Mouse (Mus musculus) testis, postnatal 10 days (tissue): Measurements from ENCODE around the gene Sympk.
A peak's percentile ranks its signal among the peaks of the same experiment; 100 is the strongest.

ENCODE experiments used
- DNase-seq: peaks from one replicate; pipeline ENCODE4 v3.0.0; 2021; ENCODE audit warnings: low spot score

The Sympk gene

DNA sequence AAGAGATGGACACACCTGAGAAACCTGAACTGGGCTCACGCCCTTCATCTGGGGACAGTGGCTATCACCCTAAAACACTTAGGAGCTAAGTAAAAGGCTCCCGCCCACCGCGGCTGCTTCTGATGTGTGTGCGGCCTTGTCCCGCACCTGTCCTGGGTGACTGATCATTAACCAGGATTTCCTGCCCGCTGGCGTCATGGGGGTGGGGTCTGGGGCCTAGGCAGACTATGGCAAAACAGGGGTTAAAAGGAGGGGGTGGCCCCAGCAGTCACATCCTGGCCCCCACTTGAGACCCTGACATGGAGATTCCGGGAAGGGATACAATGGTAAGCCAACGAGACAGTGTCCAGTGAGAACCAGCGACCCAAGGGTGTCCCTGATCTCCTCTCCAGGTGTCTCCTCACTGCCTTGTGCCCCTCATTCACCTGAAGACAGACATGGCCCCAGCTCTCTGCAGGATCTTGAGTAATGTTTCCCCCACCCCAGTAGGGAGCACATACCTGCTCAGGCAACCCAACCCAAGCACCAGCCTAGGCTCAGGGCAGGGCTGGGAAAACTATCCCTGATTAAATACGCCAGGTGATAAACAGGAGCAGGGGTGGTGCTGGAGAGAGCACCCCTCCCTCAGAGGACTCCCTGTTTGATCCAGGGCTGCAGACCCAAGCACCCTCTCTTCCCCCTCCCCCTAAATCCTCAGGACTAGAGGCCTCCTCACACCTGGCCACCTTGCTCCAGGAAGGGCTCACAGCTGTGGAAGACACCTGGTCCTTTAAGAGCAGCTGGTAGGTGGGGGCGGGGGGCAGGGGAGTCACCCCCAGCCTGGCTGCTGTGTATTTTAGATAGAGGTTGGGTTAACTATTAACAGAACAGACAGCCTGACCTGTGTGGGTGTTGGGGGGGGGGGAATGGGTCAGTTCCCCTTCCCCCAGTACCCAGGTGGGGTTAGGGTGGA is 16.9 kb upstream of the Sympk start:
- DNase-seq: no peak

DNA sequence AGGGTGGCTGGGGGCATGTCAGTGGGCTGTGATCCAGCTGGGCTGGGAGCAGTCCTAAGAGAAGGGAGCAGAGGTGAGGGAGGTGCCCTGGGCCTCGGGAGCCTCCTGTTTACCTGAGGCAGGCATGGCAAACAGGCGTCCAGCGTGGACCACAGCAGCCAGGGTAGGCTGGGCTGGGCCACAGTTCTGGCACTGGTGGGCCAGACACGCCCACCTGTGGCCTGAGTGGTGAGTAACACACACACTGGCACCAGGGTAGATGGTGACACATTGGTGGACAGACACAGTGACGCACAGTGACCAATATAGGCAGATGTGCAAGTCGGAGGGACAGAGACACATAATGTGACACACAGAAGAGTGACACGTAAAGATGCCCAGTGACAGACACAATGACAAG is 13.6 kb upstream of the Sympk start:
- no peak for DNase-seq

DNA sequence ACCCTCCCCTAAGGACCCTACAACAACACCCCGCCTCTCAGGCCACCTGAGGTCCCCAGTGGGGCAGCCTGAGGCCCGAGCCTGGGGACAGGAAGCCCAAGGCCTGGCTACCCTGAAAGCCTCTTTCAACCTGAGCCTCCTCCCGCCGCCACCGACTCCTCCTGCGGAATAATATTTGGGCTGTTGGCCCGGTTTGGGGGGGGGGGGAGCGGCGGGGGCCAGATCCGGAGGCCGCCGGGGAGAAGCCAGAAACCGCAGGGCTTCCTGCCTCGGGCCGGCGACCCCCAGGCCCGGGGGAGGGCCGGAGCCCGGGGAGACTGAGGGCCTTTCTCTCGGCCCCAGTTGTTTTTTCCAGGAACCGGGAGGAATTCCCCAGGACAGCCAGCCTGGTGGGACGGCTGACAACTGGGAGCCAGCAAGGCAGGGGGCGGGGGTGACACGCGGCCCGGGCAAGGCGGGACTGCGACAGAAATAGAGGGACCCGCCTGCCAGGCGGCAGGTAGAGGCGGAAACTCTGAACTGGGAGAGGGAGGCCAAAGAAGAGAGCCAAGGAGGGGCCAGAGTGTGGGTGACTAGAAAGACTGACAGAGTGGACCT is 12.1 kb upstream of the Sympk start:
- peak; percentile 68 for DNase-seq

DNA sequence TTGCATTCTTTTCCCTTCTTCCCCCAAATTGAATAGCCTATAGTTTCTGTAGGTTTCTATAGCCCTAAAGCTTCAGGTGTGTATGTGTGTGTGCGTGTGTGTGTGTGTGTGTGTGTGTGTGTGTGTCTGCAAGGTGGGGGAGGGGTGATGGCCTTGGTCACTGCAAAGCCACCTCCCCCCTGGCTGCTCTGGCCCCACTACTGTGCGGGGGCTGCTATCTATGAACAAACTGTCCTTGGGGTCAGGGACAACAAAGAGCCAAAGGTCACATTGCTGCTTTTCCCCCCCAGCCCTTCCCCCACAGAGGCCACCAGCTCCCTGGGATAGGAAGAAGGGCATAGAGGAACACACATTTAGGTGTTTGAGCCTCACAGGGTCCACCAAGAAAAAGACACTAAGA is 11.3 kb upstream of the Sympk start:
- peak; percentile 78 for DNase-seq

DNA sequence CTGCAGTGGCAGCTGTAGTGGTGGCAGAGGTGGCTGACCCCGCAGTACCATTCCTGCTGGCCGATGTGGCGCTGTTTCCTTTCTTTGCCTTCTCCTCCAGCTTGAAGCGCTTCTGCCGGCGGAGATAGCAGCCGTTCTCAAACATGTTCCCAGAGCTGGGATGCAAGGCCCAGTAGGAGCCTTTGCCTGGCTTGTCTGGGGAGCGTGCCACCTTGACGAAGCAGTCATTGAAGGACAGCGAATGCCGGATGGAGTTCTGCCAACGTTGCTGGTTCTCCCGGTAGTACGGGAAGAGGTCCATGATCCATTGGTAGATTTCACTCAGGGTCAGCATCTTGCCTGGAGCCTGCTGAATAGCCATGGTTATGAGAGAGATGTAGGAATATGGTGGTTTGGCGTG is 9.7 kb upstream of the Sympk start:
- DNase-seq: peak; percentile 54

DNA sequence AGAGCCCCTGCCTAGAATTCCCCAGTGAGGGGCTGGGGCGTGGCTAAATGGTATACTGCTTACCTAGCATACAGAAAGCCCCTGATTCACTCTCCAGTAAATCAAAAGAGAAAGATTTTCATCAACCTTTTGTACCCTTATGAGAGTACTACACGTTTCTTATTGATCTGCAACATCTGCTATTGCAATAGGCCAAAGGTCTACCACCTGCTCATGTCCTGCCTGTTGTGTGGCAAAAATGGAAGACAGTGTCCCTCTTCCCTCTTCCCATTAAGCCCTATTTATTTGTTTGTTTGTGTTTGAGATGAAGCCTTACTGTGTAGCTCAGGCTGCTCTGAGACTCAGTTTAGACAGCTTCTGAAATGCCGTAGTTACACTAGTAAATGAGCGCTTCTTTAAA is 8.1 kb upstream of the Sympk start:
- no peak for DNase-seq

DNA sequence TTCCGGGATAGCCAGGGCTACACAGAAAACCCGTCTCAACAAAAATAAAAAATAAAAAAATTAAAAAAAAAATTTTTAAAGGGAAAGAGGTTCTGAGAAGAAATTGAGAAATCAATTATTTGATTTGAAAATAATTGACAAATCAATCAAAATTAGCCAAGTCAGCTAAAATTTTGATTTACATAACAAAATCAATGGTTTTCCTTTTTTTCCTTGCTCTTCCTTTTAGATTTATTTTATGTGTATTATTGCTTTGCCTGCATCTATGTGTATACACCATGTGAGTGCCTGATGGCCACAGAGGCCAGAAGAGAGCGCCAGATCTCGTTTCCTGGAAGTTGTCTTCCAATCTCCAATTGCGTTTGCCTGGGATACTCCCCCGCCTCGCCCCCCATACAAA is 6.3 kb upstream of the Sympk start:
- DNase-seq: no peak

DNA sequence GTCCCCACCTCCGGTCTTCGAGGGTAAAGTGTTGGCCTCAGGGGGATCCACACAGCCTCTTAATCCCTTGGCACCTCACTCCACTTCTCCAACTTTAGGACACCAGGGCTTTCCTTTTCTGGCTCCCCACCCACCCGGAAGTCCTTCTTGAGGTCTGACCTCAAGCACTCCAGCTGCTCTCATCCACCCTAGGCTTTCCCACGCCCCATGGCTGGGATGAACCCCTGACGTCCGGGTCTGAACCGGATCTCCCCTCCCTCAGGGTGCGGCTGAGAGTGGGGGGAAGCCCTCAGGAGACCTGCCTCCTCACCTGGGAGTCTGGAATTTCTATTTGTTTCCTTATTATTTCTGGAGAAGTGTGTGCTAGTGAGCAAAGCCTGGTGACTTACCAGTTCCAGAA is 3.1 kb upstream of the Sympk start:
- no peak for DNase-seq

DNA sequence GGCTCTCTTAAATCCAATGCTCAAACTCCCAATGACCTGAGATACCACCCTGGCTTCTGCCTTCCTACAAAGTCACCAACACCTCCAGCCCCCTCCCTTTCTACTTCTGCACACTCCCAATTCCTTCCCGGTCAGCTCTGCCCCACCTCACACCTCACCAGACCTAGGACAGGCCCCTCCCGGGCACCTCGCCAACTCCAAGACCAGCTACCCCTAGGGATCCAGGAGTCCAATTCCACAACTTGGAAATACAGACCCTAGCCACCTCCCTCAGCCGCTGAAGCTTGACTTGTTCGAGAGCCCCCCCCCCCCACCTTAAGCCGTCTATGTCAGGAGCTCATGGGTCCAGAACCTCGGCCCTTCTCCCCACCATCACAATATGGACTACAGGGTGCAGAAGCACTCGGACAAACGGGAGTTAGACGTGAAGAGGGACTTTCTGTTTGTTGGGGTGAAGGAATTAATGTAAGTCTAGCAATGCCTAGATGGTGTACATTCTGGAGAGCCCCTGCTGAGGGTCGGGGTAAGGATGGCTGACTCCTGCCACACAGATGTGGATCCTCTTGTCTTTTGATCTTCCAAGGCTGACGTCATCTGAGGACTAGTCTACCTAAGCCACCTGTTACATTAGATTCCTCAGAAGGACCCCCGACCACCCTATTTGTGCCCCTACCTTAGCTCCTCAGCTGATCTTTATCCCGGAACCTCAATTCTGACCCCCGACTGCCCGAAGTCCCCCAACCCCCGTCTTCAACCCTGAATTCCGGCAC is 1.8 kb upstream of the Sympk start:
- DNase-seq: peak; percentile 73

DNA sequence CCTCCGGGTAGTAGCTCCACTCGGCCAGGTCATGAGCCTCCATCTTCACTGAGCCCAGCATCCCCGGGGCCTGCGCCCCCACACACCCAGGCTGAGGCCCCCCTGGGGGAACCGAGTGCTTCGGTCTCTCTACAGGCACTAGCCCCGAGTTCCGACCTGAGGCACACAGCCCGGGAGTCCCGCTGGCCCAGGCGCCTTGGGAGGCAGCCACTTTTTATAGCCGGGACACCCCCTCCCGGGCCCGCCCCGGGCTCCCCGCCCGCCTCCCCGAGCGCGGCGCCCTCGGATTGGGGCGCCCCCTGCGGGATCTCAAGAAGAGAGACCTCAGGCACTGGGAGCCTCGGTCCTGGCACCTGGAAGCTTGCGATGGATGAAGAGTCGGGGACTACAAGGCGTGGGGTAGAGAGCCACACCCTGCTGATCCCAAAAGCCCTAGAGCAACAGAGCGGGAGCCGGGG is 791 bp upstream of the Sympk start, which contains the start of gene Foxa3:
TSS of gene Foxa3 (minus strand) at position 182 of the 458 bp plus-strand sequence.
- DNase-seq: peak; percentile 75

DNA sequence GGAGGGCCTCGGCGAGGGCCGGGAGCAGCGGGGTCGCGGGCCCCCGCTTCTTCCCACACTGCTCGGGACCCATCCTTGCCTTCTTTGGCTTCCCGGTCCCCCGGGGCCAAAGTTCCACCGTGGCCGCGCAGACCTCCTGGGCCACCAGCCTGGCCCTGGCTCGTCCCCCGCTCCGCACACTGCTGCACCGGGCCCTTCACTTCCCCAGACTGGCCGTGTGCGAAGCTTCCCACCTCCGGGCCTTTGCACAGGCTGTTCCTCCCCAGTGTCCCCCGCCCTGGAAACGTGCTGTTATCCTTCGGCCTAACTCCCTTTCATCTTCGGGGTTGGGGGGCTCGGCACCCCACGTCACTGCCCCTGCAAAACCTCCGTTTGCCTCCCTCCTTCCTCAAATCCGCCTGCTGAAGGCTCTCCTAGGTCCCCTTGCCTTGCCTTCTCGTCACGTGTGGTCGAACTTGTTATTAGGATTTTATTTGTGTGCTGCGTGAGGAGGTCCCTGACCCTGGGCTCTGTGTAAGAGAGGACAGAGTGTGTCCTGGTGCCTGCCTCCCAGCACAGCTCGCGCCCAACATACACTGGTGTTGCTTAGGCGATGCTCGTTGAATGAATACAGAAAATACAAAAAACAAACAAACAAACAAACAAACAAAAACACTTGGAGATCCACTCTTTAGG is 541 bp downstream of the Sympk start:
- peak; percentile 69 for DNase-seq

DNA sequence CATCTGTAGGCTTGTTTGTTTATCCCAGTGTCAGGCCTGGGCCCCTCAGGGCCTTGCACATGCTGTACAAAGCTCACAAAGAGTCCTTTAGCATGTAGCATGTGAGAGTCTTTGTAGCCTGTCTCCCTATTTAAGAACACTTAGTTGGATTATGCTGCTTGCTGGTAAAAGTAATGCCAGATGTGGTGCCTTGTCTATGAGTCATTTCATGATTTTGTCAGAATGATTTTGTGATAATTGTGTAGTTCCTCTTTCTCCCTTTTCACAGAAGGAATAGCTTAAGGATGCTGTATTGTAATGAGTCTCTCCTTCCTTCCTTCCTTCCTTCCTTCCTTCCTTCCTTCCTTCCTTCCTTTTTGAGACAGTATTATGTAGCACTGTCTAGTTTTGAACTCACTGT is 3.9 kb downstream of the Sympk start:
- DNase-seq: no peak

DNA sequence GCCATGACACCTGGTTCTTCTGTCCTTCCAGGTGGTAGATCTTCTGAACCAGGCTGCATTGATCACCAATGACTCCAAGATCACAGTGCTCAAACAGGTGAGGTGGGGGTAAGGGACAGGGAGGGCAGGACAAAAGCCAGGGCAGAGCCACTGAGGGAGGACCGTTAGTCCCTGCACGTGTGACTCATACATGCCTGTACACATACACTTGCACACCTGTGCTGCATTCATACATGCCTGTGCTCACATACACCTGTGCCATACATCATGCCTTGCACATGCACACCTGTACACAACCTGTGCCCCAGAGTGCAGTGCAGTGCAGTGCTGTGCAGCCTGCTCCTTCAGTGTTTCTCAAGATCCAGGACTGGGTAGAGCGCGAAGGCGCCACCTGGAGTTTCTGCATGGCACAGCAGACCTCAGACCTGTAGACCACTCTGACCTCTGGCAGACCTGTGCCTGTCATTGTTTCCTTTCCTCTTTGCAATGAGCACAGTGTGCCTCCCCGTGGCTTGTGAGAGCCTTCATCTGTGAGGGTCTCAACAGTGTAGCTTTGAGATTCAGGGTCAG is 5.0 kb downstream of the Sympk start:
- DNase-seq: peak; percentile 79

DNA sequence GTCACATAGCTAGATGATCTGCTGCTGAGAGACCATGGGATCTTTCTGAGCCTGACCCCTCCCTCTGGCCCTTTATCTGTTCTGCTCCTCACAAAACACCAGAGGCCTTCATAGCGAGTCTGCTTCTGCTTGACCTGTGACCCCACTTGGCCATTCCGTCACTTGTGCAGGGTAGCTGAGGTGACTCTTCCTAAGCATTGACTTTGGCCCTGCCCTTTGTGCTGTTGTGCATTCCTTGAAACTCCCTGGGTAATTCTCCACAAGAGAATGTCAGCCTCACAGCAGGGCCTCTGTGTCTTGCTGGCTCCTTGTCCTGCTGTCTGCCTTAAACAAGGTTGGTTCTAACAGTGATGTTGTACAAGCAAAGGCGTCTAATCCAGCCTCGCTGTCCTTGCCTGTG is 7.5 kb downstream of the Sympk start:
- no peak for DNase-seq

DNA sequence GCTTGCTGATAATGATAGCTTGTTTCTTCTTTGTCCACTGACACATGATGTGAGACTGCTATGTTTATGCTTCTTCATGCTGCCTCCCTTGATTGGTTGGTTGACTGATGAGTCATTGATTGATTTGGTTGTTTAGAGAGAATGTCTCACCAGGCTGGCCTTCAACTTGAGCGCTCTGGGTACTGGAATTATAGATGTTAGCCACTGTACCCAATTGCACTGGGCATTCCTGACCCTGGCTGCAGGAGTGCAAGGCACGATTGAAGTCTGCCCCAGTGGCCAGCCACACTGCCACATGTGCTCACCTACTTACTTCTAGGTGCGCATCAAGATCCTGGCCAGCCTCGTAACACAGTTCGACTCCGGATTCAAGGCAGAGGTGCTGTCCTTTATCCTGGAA is 20.4 kb downstream of the Sympk start:
- DNase-seq: no peak

DNA sequence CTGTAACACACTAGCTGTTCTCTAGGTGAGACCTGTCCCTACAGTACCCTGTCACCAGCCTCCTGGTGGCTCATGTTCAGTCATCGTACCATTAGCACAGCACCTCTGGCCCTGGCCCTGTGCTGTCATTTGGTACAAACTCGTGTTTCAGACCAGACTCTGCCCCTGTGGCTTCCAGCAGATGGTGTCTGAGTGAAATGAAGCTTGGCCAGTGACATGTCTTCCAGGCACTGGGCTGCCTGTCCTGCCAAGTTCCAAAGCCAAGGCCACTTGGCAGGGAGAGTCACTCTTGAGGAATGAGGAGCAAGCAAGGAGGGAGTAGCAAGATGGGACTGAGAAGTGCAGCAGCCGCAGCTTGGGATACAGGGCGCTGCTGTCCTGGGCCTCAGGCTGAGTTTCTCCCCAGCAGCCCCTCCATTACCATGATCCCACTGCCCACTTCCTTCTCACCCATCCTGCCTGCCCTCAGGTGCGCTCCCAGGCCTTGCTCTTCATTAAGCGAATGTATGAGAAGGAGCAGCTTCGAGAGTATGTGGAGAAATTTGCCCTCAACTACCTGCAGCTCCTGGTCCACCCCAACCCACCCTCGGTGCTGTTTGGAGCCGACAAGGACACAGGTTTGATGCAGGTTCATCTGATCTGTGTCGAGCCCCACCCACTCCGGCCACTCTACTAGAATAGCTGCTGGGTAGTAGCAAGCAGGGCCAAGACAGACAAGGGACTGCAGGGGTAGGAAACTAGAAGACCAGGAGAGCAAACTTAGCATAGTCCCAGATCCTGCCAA is 22.3 kb downstream of the Sympk start:
- peak; percentile 66 for DNase-seq

DNA sequence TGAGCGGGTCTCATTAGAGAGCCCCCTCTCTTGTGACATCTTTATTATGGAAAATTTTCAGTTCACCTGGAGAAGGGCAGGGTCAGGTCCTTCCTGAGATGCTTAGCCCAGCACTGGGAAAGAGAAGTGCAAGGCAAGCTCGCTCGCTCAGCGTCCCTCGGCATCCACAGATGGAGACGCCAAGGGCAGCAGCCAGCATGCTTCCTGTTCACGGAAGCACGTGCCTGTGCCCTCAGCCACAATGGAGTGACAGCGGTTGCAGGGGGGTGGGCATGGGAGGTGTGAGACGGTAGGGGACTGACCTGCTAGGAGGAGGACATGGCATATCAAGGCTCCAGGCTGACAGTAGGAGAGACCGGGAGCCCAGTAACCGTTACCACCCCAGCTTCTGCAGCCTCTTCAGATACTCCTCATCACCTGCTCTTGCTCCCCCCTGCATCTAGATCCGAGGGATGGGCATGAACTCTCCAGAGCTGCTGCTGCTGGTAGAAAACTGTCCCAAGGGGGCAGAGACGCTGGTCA is 23.9 kb downstream of the Sympk start:
- DNase-seq: no peak

DNA sequence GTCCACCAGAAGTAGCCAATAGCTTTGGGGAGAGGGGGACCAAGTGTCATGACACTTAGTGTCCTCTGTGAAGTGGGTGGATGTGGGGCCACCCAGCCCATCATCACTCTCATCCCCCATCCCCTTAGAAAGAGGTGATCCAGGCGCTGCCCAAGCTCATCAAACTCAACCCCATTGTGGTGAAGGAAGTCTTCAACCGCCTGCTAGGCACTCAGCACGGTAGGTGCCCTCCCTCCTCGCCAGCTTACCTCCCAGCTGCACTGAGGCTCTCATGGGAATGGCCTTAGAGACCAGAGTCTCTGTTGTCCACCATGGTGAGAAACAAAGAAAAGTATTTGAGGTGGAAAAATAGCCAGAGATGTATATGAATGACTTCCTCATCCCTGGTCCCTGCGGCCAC is 25.1 kb downstream of the Sympk start:
- DNase-seq: no peak

DNA sequence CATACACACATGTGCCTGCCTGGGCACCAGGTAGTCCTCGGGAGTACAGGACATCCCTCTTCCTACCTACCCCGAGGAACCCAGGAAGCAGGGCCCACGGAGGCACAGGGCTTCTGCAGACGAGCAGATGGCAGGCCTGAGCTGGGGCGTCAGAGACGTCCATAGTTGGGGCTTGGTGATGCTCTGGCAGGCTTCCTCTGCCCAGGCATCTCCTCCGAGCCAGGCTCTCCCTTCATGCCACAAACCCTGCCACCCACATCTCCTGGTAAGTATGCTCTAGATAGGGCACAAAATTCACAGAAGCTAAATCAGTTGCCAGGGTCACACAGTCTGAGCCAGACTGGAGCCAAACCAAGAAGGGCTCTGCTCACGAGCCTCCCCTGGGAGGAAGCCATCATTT is 26.0 kb downstream of the Sympk start:
- DNase-seq: no peak

DNA sequence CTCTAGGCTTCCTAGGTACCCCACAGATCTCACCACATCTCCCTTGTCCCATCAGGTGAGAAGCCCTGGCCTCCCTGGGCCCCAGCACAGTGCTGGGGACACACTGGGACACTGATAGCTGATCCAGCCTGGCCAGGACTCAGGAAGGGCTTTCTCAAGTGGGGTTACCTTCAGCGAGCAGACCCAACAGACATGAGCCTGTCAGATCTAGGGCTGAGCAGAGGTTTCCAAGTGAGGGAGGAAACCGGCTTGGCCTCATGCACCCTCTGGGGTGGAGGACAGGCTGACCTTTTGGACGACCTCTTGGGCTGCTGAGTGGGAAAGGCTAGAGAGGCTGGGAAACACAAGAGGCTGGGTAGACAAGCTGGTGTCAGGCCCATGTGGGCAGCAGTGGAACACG is 27.0 kb downstream of the Sympk start:
- no peak for DNase-seq
